Mouse (Mus musculus): ENCODE data around the gene Hist2h2be.

DNA sequence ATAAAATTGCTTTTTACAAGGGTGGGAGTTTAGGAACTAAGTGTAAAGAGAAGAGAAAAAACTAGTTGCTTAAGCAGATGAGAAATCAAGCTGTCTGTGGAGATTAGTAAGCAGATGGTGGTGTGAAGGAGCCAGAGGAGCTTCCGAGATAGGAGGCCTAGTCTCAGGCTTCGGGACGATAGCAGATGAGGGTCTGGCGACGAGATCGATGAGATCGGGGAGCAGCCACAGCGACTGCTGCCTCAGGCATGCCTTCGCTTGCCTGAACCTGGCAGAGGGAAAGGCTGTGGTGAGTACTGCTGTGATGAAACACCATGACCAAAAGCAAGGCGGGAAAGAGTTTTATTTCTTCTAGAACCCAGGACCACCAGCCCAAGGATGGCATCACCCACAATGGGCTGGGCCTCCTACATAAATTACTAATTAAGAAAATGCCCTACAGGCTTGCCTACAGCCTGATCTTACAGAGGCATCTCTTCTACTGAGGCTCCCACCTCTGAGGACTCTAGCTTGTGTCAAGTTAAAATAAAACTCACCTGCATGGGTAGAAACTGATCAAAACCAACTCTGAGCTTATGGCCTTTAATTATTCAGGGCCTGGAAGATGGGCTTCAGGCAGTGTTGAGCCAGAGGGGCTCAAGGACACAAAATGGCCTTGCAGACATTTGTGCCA lies 33.9 kb downstream of the Hist2h2be start:
- TF ChIP-seq CTCF (IDR thresholded peaks at IDR 0.05; ENCODE audit: low read depth, low read length) = no peak
- no peak for TF ChIP-seq POLR2AphosphoS5 (IDR thresholded peaks at IDR 0.05; ENCODE audit: insufficient replicate concordance, low read depth, low read length)
- TF ChIP-seq GATA1 (IDR thresholded peaks at IDR 0.05; ENCODE audit: borderline replicate concordance, low read length) = no peak

All from G1E (cell line).